Mouse (Mus musculus) large intestine, adult 2 months (tissue): ENCODE data around the gene Prune1. TPM values are rescaled to one million over a fixed set of nuclear protein-coding genes. Genes with fewer than 3 reads are reported as not detected.

ENCODE experiments used
- DNase-seq: peaks from one replicate; pipeline ENCODE4 v3.0.0-alpha.2; 2012; ENCODE audit warnings: low read depth, low spot score
- WGBS: fragments of 180-500 bp; shearing (Covaris S2); methylation state at CpG from one replicate; pipeline ENCODE4 v1.1.7; 2018; 5-methylcytosine and 5-hydroxymethylcytosine counted together
- polyA plus RNA-seq: library from polyadenylated mRNA; depleted of rRNA; stranded (reverse); fragments of >200 nt; gene quantifications from 2 replicates; pipeline ENCODE4 v1.2.3, GENCODE M21; 2012

Gene Prune1
- polyA plus RNA-seq, 1 experiment = 15.7 TPM

DNA sequence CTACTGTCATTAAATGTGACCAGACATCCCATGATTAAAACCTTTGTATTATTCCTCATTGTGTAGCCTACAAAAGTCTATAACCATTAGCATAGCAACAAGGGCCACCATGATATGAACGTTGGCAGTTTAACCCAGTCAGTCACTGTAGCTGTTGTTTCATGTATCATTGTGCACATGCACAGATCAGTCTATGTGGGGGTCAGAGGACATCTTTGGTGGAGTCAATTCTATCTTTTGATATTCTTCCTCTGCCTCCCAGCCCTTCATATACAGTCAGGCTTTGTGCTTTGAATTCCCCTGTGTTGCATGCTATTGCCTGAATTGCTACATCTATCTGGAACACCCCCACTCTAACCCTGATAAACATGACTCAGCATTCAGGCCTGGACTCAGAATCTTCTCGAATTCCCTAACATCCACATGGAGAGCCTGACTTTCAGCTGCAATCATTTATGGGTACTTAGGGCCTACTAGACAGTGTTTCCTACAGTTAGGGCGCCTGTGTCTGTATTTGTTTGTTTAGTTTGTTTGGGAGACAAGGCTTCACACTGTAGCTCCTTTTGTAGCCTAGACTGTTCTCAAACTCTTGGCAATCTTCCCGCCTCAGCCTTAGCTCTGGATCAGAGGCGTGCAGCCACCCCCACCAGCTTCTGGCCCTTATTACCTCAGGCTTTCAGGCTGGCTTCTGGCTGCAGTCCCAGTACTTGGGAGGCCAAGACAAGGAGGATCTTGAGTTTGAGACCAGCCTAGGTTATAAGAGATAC, 35.2 kb downstream of the Prune1 start:
- 43% methylated on average over 5 of the region's 5 CpGs for WGBS

DNA sequence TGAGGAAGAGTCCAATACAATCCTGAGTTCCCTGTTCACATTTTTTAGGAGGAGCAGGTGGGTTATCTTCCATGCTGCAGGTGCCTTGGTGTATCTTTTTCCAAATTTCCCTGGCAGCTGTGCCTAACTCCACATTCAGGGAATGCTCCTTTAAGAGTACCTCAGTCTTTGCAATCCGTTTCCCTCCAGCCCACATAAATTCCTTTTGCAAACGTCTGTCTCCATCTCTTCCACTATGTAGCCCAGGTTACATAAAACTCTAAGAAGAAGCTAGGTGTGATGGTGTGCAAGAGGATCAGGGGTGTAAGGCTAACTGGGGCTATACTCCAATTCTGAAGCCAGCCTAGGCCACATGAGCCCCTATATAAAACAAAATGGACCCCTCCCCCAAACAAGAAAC, 38.8 kb downstream of the Prune1 start:
- 70% methylated on average over 2 of the region's 2 CpGs for WGBS
- DNase-seq = no peak

More for the DNA sequence above, 35.2 kb downstream of the Prune1 start:
- DNase-seq = no peak

DNA sequence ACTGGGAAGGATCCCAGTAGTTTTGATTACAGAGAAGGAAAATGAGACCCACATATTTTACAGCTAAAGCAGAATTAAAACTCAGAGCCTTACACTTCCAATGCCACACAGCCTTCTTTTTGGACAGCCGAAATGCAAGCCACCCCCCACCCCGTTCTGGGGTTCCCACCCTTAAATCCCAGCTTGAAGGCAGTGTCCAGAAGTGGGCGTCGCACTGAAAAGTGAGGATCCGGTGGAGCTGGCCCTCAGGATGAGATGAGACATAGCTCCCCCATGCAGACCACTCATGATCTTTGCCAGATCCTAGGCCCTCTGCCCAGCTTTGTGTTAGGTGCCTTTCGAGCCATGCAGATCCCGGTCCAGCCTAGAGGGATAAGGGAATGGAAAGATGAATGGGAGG, 40.4 kb downstream of the Prune1 start, which contains the start of gene Gm128:
Gene Gm128 (minus strand): TSS at position 101 of the 400 bp plus-strand sequence.
- 77% methylated on average over 7 of the region's 7 CpGs for WGBS
- no peak for DNase-seq

DNA sequence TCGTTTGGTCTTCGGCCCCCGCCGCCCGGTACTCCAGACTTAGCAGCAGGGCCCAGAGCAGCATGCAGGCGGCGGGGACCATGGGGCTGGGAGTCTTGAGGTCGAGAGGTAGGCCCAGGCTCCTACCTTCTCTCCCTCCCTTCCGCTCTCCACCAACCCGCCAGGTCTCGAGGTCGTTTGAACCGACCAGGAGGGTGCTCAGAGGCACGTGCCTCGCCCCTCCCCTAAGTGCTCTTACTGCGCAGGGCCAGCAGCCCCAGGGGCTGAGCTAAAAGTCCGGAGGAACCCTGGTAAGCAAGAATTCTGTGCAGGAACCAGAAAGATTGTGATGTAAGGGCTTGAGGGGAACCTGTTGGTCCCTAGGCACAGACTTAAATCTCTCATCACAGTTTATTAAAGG, 41.0 kb downstream of the Prune1 start:
- no peak for DNase-seq
- 55% methylated on average over 17 of the region's 17 CpGs for WGBS

DNA sequence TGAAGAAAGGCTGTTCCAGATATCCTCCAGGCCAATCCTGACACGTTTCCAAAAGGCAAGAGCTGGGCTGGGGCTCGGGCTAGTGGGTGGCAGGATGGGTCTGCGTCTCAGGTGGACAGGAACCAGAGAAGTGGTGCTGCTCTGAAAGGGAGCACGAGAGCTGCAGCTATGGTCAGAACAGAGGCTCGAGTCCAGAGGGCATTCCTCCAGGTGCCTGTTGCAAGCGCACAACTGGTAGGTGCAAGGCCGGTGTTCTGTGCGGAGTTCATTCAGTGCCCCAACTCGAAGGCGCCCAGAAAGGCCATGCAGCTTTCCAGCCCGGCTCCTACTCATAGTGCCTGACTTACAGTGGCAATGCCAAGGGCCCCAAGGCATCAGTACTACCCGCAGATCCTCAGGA, 41.9 kb downstream of the Prune1 start:
- WGBS = 89% methylated on average over 12 of the region's 12 CpGs
- DNase-seq = no peak

DNA sequence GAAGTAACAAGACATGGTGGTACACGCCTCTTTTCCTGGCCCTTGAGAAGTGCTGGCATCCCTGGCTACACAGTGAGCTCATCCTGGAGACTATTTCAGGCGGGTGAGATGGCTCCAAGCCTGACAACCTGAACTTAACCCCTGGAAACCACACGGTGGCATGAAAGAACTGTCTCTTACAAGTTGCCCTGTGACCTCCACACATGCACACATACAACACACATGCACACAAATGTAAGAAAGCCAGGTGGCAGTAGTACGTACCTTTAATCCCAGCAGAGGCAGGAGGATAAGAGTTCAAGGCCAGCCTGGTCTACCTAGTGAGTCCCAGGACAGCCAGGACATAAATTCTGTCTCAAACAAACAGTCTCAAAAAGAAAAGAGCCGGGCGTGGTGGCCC, 42.9 kb downstream of the Prune1 start:
- WGBS = 81% methylated on average over 6 of the region's 6 CpGs
- no peak for DNase-seq

DNA sequence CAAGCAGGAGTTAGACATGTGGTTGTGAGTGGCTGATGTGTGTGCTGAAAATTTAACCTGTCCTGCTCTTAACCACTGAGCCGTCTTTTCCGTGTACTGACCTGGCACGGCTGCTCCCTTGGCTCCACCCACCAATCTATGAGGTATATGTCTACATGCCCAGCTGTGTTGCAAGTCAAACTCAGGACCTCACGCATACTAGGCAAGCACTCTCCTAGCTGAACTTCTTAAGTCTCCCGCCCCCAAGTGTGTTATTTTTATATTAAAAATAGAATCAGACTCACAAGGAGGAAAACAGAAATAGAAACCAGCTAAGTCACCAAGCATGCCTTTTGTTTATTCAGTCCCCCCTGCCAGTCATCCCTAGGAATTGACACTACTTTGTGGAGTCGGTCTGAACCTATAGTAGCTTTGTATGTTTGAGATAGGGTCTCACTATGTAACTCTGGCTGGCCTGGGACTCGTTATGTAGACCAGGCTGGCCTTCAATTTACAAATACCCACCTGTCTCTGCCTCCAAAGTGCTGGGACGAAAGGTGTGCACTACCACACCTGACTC, 44.3 kb downstream of the Prune1 start:
- WGBS = 58% methylated on average over 8 of the region's 8 CpGs
- DNase-seq = no peak

DNA sequence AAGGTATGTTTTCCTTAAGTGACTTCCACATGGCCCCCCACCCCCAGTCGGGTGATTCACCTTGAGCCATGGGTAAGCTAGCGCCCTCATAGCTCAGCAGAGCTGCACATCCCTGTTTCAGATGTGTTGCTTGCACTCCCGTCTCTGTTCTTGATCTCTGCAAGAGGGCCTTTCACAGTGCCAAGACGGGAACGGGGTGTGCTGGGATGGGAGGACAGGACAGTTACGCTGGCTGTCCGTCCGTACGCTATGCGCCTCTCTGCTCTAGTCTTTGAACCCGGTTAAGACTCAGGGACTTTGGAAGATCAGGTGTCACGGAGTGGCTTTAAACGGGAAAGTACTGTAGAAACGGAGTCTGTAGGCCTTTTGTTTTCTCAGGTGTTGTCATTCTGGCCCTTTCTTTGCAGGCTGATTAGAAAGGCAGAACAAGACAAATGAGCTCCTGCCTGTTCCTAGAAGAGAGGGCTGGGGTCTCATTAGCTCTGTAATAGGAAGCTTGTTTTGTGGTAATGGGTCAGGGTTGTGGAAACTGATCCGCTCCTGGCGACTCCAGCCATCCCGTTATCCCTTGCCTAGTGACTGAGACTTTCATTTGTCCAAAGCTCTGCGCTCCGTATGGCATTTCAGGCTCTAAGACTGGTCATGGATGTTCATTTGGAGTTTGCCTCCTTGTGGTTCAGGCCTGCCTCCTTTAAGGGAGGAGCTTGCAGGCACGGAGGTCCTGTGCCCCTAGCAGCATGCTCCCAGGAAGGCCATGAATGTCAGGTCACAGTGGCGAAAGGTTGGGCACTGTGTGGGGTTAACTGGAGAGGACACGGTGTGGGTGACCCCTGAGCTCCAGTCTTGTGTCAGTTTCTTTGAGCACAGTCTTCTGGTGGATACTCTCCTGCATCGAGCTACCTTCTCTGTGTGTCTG, 46.2 kb downstream of the Prune1 start:
- DNase-seq = no peak
- 88% methylated on average over 23 of the region's 23 CpGs for WGBS

DNA sequence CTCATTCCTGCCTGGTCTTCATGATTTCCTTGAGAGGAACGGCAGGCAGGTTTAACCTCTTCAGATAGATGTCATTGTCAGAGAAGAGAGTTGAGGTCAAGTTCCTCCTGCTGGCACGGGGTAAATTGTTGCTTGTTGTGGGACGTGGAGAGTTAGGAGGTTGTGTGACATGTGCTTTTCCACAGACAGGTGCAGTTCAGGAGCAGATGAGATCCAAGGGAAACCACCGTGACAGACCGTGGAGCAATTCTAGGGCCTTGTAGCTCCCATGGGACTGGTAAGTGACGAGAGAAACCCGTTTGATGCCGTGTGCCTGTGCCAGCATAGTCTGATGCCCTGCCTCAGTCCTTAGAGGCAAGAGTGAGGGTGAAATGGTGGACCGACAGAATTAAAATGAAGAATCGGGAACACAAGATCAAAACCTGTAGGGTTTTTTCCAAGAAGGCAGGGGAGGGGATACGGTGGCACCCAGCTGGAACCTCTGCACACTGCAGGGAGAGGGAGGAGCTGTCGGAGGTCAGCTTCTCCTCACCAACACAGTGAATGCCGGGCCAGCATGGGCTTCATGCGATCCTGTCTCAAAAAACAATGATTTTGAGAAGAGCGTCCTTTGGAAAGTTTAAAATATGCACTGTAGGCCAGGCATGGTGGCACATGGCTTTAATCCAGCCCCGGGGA, 48.4 kb downstream of the Prune1 start:
- WGBS = 84% methylated on average over 16 of the region's 16 CpGs
- no peak for DNase-seq

DNA sequence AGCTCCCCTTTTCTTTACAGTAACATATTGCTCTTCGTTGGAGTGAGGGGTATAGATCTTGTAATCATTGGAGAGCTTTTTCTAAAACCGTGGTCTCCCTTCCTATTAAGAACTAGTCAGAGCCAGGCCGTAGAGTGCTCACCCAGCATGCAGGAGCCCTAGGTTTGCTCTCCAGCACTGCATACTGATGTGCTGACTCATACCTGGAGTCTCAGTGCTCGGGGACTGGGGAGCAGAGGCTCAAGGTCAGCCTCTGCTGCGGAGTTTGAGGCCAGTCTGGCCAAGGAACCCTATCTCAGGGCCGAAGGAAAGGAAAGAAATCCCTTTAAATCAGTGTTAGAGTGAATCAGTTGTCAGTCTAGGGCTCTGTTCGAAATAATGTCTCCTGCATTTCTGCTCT, 49.1 kb downstream of the Prune1 start:
- 46% methylated on average over 7 of the region's 7 CpGs for WGBS
- no peak for DNase-seq

DNA sequence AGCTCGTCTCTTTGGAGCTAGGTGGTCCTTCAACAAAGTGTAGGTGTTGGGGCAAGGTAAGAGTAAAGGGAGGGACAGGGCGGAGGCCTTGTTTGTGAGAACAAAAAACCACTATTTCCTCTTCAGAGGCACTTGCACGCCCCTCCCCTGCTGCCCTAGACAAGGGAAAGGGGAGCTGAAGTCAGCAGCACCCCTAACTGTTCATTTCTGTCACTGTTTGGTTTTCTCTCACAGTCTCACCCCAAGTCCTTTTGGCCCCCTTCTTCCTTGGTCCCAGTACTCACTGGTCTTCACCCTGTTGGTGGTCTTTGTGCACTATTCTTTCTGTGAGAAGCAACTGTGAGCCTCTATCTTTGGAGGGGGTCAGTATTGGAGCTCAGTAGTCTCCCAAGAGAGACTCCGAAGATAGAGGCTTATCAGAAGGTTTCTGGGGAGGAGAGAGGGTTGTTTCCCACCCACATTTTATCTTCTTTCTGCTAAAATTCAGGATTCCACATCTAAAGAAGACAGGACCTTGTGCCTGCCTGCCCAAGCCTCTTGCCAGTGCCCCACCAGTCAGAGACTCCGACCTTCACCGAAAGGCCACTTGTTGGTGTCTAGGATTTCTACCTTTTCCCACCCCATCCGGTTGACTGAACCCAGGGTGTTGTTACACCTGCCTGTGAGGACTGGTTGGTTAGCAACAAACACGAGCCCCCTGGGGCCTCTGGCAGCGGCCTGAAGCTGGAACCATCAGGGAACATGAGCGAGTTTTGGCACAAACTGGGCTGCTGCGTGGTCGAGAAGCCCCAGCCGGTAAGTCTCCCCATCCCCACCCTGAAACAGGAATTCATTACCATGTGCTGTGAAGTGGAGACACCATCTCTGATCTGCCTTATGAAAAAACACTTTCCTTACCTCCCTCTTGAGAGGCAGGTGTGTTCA, 50.3 kb downstream of the Prune1 start, which contains the start of gene Mllt11:
Gene Mllt11 (minus strand): TSS at position 874 of the 924 bp plus-strand sequence.
- WGBS = 51% methylated on average over 13 of the region's 13 CpGs
- no peak for DNase-seq

DNA sequence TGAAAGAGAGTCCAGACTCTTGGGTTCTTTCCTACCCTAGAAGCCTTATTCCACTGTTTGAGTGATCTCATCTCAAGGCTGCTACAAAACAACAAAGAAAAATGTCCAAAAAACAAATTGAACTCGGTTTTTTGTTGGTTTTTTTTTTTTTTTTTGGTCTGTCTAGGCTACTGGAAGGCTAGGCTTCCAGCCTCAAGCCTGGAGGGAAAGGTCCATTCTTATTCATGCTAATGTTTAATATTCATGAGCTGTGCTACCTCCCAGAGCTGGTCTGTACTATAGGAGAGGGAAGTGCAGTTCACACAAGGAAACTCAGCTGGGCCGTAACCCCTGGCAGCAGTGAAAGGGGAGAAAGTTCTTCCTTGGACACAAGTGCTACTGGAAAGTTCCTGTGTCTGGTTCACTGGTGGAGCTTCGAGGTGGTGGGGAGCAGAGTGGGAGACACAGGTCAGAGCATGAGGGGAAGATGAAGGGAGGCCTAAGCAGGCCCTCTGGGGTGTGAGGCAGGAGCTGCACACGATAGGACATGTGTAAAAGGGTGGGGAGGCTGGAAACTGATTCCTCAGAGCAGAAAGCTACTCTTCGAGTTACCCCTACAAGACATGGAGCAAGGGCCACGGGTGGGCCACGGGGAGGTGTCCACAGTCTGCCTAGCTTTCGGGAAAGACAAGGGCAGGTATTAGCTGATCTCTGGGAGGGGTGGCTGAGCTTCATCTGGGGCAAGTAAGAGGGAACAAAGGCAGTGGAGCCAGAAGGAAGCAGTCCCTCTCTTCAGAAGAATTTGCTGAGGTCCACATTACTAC, 51.2 kb downstream of the Prune1 start:
- WGBS = 14% methylated on average over 8 of the region's 8 CpGs
- DNase-seq = no peak

DNA sequence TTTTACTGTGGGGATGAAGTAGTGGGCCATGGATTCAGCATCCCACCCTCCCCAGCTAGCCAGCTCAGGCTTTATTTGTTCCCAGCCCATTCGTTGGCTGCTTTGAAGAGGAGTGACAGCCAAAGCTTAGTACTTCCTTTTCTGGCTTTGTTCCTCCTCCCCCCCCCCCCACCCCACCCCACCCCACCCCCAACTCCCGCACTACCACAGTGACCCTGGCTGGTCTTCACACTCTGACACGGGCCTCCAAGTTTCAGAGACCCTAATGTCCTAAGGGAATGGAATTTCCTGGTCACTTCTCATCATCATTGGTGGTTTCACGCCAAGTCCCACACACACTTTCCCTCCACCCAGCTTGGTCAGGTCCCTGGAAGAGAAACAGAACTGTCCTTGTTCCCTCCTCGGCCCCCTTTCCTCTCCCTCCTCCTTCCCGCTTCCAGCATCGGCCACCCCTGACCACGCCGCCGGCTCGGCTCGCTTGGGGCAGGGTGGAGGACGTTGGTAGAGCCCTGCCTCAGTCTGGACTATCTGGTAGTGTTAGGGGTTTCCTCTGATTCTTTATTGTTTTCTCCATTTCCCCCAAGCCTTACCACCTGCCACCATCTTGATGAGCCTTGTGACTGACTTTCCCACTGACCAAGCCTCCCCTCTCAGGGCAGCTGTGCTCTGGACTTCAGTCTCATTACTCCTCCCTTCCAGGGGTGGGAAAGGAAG, 51.9 kb downstream of the Prune1 start:
- WGBS = under 1% methylated on average over 13 of the region's 13 CpGs
- peak; percentile 78 for DNase-seq

DNA sequence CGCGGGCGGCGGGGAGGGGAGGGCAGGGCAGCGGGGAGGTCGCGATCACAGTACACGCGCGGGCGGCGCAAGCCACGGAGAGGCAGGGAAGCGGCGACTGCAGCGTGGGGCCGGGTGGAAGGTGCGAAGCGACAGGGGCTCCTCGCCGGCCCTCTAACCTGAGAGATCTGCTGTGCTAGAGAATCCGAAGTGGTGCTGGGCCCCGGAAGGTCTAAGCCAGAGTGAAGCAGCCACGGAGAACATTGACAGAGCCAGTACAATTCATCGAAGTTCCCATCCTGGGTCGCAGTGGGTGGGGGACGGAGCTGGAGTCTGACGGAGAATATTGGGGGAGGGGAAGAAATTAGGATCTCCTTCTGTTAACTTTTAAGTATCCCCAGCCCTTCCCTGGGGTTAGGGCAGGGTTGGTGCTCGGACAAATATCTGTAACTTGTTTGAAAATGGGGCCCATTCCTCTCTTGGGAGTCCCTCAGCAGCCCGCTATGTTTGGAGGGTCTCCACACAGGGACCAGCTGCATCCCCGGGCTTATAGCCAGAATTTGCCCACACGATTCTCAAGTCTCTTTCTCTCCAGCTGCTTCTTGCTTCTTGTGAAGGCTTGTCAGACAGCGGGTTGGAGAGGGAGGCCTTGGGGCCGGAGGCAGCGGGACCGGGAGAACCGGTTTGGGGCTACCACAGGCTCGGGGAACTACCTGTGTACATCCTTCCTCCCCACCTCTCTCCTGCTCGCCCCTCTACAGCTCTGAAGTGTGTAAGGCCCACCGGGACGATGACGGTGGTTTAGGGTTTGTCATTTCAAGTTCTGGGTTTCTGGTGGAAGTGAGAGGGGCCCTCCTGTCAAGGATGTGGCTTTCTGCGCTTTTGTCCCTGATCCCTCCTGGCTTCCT, 52.7 kb downstream of the Prune1 start:
- under 1% methylated on average over 43 of the region's 43 CpGs for WGBS
- DNase-seq = no peak

DNA sequence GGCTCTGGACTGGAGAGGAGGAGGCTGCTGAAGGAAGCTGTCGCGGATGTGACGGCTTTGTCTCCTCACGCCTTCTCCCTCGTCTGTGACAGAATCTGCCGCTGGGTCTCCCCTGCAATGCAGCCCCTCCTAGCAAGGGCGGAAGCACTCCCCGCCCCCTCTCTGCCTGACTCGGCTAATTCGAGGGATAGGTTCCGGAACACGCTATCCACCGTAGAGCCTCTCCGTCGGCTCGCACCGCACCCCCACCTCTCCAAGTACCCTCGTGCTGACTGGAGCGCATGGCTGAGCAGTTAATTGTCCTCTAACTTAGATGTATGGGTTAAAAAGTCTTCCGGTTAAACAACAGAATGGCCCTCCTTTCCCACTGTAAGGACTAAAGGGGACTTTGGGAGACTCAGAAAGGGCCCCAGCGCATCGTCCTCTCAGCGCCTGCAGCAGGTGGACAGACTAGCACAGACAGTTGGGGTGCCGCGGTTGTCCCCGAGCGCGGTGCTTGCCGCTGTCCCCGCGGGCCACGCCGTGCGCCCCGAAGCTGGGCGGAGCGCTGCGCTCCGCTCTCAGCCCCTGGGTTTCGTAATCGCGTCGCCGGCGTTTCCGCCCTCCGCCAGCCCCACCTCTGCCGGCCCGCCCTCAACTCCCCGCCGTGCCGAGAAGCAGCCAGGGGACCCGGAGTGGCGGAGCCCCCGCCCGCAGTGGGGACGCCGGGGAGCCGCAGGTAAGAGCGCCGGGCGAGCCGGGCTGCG, 53.6 kb downstream of the Prune1 start, which contains the start of gene Cdc42se1:
Gene Cdc42se1 (plus strand): TSS at position 585 of the 746 bp plus-strand sequence.
- under 1% methylated on average over 63 of the region's 64 CpGs for WGBS
- no peak for DNase-seq

DNA sequence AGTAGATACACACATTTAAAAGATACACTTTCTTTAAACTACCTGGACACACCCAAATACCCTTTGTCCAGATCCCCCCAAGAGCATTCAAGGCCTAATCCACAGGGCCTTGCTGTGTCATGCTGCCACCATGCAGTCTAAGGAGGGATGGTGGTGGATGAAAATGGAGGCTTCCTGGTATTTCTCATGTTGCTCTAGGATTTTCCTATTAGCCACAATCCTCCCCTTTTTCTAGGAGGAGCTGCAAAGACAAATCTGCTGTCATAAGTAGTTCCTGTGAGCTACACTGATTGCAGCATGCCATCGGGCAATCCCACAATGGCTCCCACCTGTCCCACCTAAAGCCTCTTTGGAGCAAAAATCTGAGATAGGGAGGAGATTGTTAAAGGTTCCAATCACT, 54.7 kb downstream of the Prune1 start:
- DNase-seq = no peak
- WGBS = 16% methylated on average over 1 of the region's 1 CpGs
